Mouse (Mus musculus) embryonic facial prominence, embryonic 13.5 days (tissue): ENCODE results near the gene Klf12. TPM values are rescaled to one million over a fixed set of nuclear protein-coding genes. Genes with fewer than 3 reads are reported as not detected.

Source experiments
- ATAC-seq: fragments of 200-750 bp; cut with Nextera tagmentation; 2 replicates; pipeline ENCODE4 v1.8.0; 2017; ENCODE audit warnings: low read depth; ENCODE audit not compliant: insufficient number of reproducible peaks, insufficient read depth, low FRiP score, low TSS enrichment
- H3K27ac ChIP-seq: fragments of 300-500 bp; sonication (generic); 2 replicates; pipeline ENCODE4 v1.5.1; 2015; ENCODE audit warnings: moderate library complexity, mild to moderate bottlenecking, inconsistent platforms
- H3K27me3 ChIP-seq: fragments of 300-500 bp; sonication (generic); 2 replicates; pipeline ENCODE4 v1.6.1; 2015; ENCODE audit warnings: mild to moderate bottlenecking, inconsistent platforms
- H3K36me3 ChIP-seq: fragments of 300-500 bp; sonication (generic); 2 replicates; pipeline ENCODE4 v1.6.1; 2015; ENCODE audit warnings: mild to moderate bottlenecking, inconsistent platforms
- H3K4me1 ChIP-seq: fragments of 300-500 bp; sonication (generic); 2 replicates; pipeline ENCODE4 v1.6.1; 2015; ENCODE audit warnings: inconsistent platforms
- H3K4me2 ChIP-seq: fragments of 300-500 bp; sonication (generic); 2 replicates; pipeline ENCODE4 v1.6.1; 2015; ENCODE audit warnings: moderate library complexity, mild to moderate bottlenecking, inconsistent platforms
- H3K4me3 ChIP-seq: fragments of 300-500 bp; sonication (generic); 2 replicates; pipeline ENCODE4 v1.5.1; 2015; ENCODE audit warnings: mild to moderate bottlenecking, inconsistent platforms
- H3K9ac ChIP-seq: fragments of 300-500 bp; sonication (generic); 2 replicates; pipeline ENCODE4 v1.6.1; 2015; ENCODE audit warnings: mild to moderate bottlenecking, inconsistent platforms
- H3K9me3 ChIP-seq: fragments of 300-500 bp; sonication (generic); 2 replicates; pipeline ENCODE4 v1.6.1; 2016; ENCODE audit warnings: inconsistent platforms
- WGBS: fragments of 180-500 bp; shearing (Covaris S2); methylation state at CpG from one replicate; pipeline ENCODE4 v1.1.7; 2015; ENCODE audit warnings: mixed read lengths; 5-methylcytosine and 5-hydroxymethylcytosine counted together
- polyA plus RNA-seq: library from polyadenylated mRNA; unstranded; fragments of >200 nt; fragmentation: Nextera tagmentation; extraction: Ambion mirVana; gene quantifications from 2 replicates; pipeline ENCODE4 v1.2.1, GENCODE M21; 2015

The Klf12 gene
- polyA plus RNA-seq, 1 experiment from 2014 or later: 33.0 TPM

DNA sequence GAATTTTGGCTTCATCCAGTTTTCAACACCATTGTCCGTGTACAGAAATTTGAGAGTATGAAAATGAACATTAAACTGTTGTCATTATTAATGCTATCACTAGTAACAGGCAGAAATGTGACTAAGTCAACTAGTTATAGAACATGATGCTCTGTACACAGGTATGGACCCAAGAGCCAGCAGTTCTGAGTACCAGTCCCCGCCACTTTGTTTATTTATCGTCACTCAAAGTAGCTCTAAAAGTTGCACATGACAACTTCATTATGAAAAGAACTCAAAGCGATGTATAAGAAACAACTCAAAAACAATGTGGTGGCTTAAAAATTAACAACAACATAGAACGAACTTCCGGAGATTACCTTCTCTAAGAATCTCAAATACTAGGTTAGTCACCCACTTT is 56.8 kb downstream of the Klf12 start:
- no peak overlapping the region for H3K9ac ChIP-seq
- no peak overlapping the region for H3K4me2 ChIP-seq
- H3K36me3 ChIP-seq: no peaks in the 10 kb centered on the region
- no peaks in the 10 kb centered on the region for H3K9me3 ChIP-seq
- peaks cover 6% of the 10 kb centered on the region for H3K4me1 ChIP-seq
- no peaks in the 10 kb centered on the region for H3K27me3 ChIP-seq
- no peak overlapping the region for H3K4me3 ChIP-seq
- no peak overlapping the region for H3K27ac ChIP-seq
- WGBS: 92% methylated on average over 6 of the region's 6 CpGs
- no peak for ATAC-seq

GRCm38 (mm10) chr14:100224151-100224550 is 60.3 kb downstream of the Klf12 start:
- H3K36me3 ChIP-seq: no peaks in the 10 kb centered on the region
- no peaks in the 10 kb centered on the region for H3K27me3 ChIP-seq
- no peak overlapping the region for H3K4me3 ChIP-seq
- H3K27ac ChIP-seq: no peak overlapping the region
- no peaks in the 10 kb centered on the region for H3K9me3 ChIP-seq
- H3K9ac ChIP-seq: no peak overlapping the region
- ATAC-seq: no peak
- WGBS: 34% methylated on average over 4 of the region's 4 CpGs
- peaks cover 14% of the 10 kb centered on the region for H3K4me1 ChIP-seq
- no peak overlapping the region for H3K4me2 ChIP-seq

DNA sequence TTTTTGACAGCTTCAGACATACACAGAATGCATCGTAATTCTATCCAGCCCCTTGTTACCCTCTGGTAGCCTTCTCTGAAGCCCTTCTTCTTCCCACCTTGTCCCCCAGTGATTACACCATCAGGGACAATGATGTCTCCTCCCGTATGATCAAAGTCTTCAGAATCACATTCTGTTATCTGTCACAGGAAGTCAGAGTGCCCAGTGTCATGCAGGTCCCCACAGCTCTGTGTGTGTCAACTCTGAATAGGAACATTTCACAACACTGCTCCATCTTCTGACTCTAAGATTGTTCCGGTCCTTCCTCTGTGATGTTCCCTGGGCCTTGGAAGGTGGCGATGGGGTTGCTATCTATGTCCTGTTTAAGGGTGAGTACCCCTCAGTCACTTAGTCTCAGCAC is 62.2 kb downstream of the Klf12 start:
- H3K36me3 ChIP-seq: peaks cover 6% of the 10 kb centered on the region; the same call in 1 of the 2 replicates
- H3K4me2 ChIP-seq: no peak overlapping the region
- WGBS: 83% methylated on average over 4 of the region's 4 CpGs
- H3K9me3 ChIP-seq: no peaks in the 10 kb centered on the region
- no peak for ATAC-seq
- H3K4me1 ChIP-seq: peaks cover 14% of the 10 kb centered on the region
- no peak overlapping the region for H3K27ac ChIP-seq
- no peak overlapping the region for H3K9ac ChIP-seq
- H3K4me3 ChIP-seq: no peak overlapping the region
- H3K27me3 ChIP-seq: no peaks in the 10 kb centered on the region

- Histone ChIP-seq H3K4me3 (no peak overlapping the region), H3K9ac (no peak overlapping the region), H3K36me3 (peaks cover 6% of the 10 kb centered on the region; the same call in 1 of the 2 replicates), H3K4me1 (peaks cover 11% of the 10 kb centered on the region), H3K9me3 (no peaks in the 10 kb centered on the region), H3K27me3 (no peaks in the 10 kb centered on the region), H3K4me2 (no peak overlapping the region), H3K27ac (no peak overlapping the region)
- WGBS: 46% methylated on average over 4 of the region's 4 CpGs
- ATAC-seq: no peak
Observed at GRCm38 (mm10) chr14:100215213-100215785, 69.2 kb downstream of the Klf12 start.

- Histone ChIP-seq H3K36me3 (no peaks in the 10 kb centered on the region), H3K4me2 (no peak overlapping the region), H3K27me3 (no peaks in the 10 kb centered on the region), H3K4me3 (no peak overlapping the region), H3K4me1 (peaks cover 8% of the 10 kb centered on the region), H3K27ac (no peak overlapping the region), H3K9ac (no peak overlapping the region), H3K9me3 (no peaks in the 10 kb centered on the region)
- ATAC-seq: no peak
- 77% methylated on average over 7 of the region's 7 CpGs for WGBS
Observed at GRCm38 (mm10) chr14:100213066-100213465, 71.4 kb downstream of the Klf12 start.

DNA sequence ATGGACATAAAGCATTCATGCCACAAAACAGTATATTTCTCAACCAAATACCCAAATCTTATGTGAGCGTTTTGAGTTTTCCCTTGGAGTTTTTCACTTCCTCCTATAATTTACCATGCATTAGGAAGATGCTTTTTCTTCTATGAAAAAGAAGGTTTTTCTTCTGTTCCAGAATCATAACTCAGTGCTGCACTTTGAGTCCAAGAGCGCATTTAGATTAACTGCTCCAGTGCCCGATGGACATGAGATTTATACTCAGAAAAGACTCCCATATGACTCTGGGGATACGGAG is 72.7 kb downstream of the Klf12 start:
- H3K27me3 ChIP-seq: no peaks in the 10 kb centered on the region
- H3K9me3 ChIP-seq: no peaks in the 10 kb centered on the region
- peaks cover 8% of the 10 kb centered on the region for H3K4me1 ChIP-seq
- no peak overlapping the region for H3K4me3 ChIP-seq
- H3K27ac ChIP-seq: no peak overlapping the region
- no peak for ATAC-seq
- H3K4me2 ChIP-seq: no peak overlapping the region
- WGBS: 88% methylated on average over 4 of the region's 4 CpGs
- H3K36me3 ChIP-seq: 0 out of 2 replicates have a peak, but pooled peaks cover 2% of the 10 kb centered on the region
- no peak overlapping the region for H3K9ac ChIP-seq

GRCm38 (mm10) chr14:100211036-100211825 is 73.2 kb downstream of the Klf12 start:
- Histone ChIP-seq H3K36me3 (0 out of 2 replicates have a peak, but pooled peaks cover 4% of the 10 kb centered on the region), H3K9ac (no peak overlapping the region), H3K4me2 (no peak overlapping the region), H3K4me3 (no peak overlapping the region), H3K27me3 (no peaks in the 10 kb centered on the region), H3K27ac (no peak overlapping the region), H3K4me1 (peaks cover 8% of the 10 kb centered on the region), H3K9me3 (no peaks in the 10 kb centered on the region)
- no peak for ATAC-seq
- WGBS: 63% methylated on average over 11 of the region's 11 CpGs

GRCm38 (mm10) chr14:100209814-100210419 is 74.6 kb downstream of the Klf12 start:
- Histone ChIP-seq H3K4me1 (peaks cover 8% of the 10 kb centered on the region), H3K27me3 (no peaks in the 10 kb centered on the region), H3K4me3 (no peak overlapping the region), H3K4me2 (no peak overlapping the region), H3K9ac (no peak overlapping the region), H3K9me3 (no peaks in the 10 kb centered on the region), H3K36me3 (0 out of 2 replicates have a peak, but pooled peaks cover 4% of the 10 kb centered on the region), H3K27ac (no peak overlapping the region)
- WGBS: 39% methylated on average over 12 of the region's 12 CpGs
- ATAC-seq: no peak

DNA sequence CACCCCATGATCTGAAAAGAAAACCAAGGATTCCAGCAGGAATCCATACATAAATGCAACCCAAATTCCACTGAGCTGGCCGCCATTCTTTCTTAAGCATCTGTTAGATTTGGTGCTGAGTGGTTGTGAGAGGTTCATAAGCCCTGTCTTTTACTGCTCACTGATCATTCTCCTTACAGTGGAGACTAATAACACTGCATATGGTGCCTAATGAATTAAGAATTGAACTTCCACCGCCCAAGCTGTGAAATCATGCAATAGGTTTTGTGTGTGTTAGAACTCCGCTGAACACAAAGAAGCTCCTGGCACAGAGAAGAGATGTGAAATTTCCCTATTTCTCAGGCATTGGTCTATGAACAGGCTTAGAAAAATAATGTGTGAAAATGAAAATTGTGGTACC is 77.4 kb downstream of the Klf12 start:
- Histone ChIP-seq H3K4me1 (peaks cover 21% of the 10 kb centered on the region), H3K27ac (no peak overlapping the region), H3K27me3 (no peaks in the 10 kb centered on the region), H3K9ac (no peak overlapping the region), H3K36me3 (0 out of 2 replicates have a peak, but pooled peaks cover 4% of the 10 kb centered on the region), H3K4me3 (no peak overlapping the region), H3K9me3 (no peaks in the 10 kb centered on the region), H3K4me2 (no peak overlapping the region)
- no peak for ATAC-seq
- WGBS: 95% methylated on average over 3 of the region's 3 CpGs

DNA sequence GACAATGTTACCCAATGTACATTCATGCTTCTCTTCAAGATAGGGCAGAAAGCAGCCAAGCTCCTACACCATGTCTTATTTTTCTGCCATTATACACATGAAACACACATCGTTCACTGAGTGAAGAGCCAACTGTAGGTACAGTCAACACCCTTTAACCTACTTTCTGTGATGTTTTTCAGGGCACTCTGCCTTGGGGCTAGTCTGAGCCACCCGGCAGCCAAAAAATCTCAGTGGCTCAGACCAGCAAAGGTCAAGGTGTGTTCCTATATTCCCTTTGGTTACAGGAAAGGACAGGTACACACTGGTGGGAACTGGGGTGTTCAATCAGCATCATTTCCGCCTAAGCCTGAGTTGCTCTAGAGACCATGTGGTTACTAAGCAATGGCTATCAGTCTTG is 78.3 kb downstream of the Klf12 start:
- no peak overlapping the region for H3K4me2 ChIP-seq
- no peak for ATAC-seq
- 92% methylated on average over 3 of the region's 3 CpGs for WGBS

DNA sequence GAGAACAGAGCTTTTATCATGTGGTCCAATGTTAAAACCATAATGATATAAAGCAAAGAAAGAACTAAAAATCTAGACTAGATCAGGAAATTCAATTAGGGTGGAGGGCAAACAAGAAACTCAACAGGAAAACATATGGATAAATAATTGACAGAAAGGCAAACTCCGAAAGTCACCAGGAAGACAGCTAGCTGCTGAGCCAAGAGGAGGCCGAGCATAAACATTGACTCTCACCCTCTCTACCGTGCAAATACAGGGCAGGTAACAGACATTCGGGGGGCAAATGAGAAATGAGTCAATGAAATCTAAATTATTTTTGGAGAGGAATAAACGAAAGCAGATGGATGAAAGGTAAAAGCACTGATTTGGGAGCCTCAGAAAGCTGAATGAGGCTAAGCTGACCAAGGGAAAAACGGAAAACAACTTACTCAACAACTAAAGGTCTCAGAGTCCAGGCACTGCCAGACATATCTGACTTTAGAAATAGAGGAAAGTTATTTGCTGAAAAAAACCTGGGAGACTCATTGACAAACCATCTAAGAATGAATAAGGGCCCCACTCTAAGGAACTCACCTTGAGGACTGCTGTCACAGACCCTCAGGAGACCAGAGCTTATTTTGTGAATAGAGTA is 84.3 kb downstream of the Klf12 start:
- Histone ChIP-seq H3K27me3 (no peaks in the 10 kb centered on the region), H3K36me3 (0 out of 2 replicates have a peak, but pooled peaks cover 3% of the 10 kb centered on the region), H3K4me1 (peaks cover 12% of the 10 kb centered on the region), H3K27ac (no peak overlapping the region), H3K9me3 (no peaks in the 10 kb centered on the region), H3K4me3 (no peak overlapping the region), H3K4me2 (no peak overlapping the region), H3K9ac (no peak overlapping the region)
- no peak for ATAC-seq
- WGBS: 77% methylated on average over 6 of the region's 6 CpGs

More for the DNA sequence above, 78.3 kb downstream of the Klf12 start:
- no peak overlapping the region for H3K4me3 ChIP-seq
- no peak overlapping the region for H3K27ac ChIP-seq
- peaks cover 16% of the 10 kb centered on the region for H3K4me1 ChIP-seq
- no peaks in the 10 kb centered on the region for H3K27me3 ChIP-seq
- H3K36me3 ChIP-seq: 0 out of 2 replicates have a peak, but pooled peaks cover 4% of the 10 kb centered on the region
- H3K9ac ChIP-seq: no peak overlapping the region
- H3K9me3 ChIP-seq: no peaks in the 10 kb centered on the region
